Mouse (Mus musculus): ENCODE data around the gene Supt5.

The Supt5 gene

GRCm38 (mm10) chr7:28374647-28375046 lies 36.1 kb upstream of the Supt5 start:
- DNase-seq, result peak in 1 of 2 experiments; percentile 9

- DNase-seq, result peak; percentile 18 to 20
These were observed 35.4 kb upstream of the Supt5 start for GRCm38 (mm10) chr7:28373891-28374495.

DNA sequence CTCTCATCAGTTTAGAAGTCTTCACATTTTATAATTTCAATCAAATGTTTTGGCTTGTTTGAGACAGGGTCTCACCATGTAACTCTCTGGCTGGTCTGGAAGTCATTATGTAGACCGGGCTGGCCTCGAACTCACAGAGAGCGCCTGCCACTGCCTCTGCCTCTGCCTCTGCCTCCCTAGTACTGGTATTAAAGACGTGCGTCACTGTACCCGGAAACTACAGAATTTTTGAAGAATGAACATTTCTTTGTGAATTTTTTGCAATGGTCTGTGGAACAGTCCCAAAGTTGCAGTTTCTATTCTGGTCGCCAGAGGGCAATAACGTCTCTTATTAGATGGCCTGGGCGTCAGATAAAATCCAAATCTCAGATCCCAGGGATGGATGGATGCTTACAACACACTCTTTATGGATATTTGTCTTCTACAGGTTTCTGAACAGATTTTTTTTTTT lies 34.6 kb upstream of the Supt5 start:
- peak; percentile 89 to 90 for DNase-seq

DNA sequence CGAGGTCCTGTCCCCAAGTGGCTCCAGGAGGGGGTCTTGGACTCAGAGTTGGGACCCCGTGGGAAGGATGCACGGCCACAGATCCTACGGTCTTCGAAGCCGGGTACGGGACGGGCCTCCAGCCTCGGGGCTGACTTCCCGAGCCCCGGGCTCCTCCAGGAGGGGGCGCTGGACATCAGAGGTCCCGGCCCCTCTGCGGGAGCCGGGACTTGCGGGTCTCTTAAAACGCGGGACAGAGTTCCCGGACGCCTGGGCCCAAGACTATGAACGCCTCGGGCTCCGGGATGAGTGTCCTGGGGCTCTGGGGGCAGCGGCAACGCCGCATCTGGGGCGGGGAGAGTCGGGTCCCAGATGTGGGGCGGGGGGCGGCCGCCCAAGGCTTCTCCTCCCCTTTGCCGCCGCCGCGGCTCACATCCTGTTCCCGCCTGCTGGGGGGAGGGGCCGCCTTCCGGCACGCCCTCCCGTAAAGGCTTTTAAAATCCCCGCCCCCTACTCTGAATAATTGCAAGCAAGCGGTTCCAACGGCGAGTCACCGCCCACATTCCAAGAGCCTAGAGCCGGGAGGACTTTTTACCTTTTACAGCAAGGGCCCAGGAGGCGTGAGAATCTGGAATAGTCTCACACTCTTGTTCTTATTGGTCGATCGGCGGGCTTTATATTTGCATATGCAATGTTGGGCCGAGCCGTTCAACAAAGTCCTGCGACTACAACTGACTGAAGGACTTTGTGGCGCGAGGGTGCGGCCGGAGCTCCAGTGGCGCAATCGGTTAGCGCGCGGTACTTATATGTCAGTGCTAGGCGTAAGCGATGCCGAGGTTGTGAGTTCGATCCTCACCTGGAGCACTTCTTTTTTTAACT lies 33.9 kb upstream of the Supt5 start, which contains the start of gene Plekhg2:
TSS of gene Plekhg2 (minus strand) at position 349 of the 858 bp plus-strand sequence.
- peak; percentile 98 to 100 for DNase-seq

GRCm38 (mm10) chr7:28371514-28371989 lies 33.0 kb upstream of the Supt5 start:
- peak; percentile 66 to 75 for DNase-seq

DNA sequence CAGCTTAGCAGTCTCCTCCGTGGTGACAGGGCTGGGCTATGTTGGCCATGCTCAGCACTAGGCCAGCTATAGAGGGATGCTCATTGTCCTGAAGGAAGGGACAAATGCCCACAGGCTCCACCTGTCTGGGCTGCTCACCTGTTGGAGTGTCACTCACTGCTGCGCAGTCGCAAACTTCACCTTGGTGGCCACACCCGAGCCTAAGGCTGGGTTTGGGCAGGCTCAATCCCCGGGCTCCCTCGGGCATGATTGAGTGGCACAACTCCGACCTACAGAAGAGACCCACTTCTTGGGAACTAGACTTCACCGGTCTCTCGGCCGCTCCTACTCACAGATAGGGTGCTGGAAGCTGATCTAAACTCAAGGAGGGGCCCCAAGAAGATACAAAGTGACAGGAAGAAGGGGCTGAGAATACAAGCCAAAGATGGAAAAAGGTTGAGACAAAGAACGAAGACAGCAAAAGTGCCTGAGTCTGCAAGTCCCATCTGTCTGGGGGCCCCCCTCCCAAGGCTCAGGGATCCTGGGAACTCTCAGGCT lies 32.5 kb upstream of the Supt5 start:
- DNase-seq, result peak in 1 of 2 experiments; percentile 37

DNA sequence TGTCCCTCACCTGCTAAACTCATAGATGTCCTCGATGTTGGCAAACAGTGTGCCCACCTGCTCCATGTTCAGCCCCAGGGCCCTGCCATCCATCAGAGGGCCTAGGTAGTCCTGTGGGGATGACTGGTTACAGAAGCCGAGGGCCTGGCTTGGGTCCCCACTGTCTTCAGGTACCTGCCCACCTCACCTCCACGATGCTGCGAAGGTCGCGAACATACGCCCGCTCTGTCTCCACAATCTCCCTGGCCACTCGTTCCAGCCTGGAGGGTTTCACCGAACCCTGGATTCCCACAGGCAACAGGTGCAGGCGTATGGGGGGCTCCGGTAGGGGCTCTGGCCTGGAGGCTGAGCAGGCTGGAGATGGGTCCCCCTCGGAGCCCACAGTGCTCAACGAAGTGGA lies 31.5 kb upstream of the Supt5 start:
- no peak for DNase-seq

GRCm38 (mm10) chr7:28368276-28368920 lies 29.9 kb upstream of the Supt5 start:
- DNase-seq, result no peak

DNA sequence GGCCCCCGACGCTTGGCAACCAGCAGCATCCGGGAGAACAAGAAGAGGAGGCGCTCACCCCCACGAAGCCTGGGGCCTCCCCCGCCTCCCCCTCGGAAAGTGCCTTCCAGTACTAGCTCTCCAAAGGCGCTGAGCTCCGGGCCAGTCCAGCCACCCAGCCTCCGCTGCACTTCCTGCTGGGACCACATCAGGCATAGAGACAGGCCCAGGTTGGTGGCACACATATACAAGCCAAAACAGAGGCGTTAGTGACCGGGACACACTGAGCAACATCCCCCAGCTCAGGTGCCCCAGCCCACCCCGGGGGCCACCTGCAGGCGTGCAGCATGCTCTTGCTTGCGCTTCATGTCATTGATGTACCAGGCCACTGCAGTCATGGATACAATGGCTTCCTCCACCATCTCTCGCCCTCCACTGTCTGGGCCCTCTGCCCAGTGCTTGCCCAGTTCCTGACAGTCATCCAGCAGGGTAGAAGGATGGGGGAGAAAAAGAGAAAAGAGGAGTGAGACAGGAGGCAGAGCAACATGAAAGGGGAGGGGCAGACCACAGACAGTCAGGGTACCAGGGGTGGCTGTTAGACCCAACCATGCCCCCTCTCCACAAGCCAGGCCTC lies 29.2 kb upstream of the Supt5 start:
- no peak for DNase-seq

DNA sequence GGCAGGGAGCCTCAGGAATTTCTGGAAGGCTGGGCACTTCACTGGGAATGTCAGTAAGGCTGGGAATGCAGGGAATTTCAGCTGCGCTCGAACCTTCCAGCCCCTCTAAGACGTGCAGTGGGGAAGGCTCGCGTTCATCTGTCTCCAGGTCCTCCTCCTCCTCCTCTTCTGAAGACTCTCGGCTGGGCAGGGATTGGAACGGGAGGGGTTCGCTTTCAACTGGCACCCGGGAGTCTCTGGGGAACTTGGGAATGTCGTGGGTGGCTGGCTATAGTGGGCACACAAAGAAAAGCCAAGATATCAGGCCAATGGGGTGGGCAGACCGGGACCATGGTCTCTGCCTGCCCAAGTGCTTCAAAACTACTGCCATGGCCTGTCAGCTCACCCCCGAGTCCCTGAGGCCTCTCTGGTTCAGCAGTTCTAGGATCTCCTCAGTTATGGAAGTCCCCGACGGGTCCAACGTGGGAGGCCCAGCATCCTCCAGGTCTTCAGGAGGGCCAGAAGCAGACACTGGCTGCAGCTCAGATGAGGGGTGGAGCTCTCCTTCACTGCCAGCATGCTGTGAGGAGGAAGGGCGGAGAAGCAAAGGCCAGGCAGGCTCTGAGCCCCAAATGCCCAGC lies 24.0 kb upstream of the Supt5 start:
- no peak for DNase-seq

GRCm38 (mm10) chr7:28361647-28362341 lies 23.2 kb upstream of the Supt5 start:
- DNase-seq, result peak in 1 of 2 experiments; percentile 13

- no peak for DNase-seq
These were observed 21.7 kb upstream of the Supt5 start for GRCm38 (mm10) chr7:28360291-28360690.

DNA sequence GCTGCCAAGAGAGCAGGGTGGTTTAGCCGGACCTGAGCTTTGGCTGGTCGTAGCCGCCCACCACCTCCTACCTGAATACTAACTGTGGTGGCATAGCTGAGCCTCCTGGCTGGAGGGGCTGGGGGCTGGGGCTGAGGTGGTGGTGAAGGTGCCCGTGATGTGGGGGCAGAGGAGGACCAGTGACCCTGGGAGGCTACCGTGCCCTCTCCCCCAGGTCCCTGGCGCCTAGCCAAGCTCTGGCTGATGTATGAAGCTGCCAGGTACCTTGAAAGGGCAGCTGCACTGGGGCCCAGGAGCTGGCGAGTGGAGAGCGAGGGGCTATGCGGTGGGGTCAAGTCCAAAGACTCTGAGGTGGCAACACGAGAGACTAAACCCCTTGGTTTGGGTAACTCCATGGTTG lies 21.3 kb upstream of the Supt5 start:
- DNase-seq, result peak in 1 of 2 experiments; percentile 14

- no peak for DNase-seq
These were observed 19.9 kb upstream of the Supt5 start for GRCm38 (mm10) chr7:28358431-28358830.

DNA sequence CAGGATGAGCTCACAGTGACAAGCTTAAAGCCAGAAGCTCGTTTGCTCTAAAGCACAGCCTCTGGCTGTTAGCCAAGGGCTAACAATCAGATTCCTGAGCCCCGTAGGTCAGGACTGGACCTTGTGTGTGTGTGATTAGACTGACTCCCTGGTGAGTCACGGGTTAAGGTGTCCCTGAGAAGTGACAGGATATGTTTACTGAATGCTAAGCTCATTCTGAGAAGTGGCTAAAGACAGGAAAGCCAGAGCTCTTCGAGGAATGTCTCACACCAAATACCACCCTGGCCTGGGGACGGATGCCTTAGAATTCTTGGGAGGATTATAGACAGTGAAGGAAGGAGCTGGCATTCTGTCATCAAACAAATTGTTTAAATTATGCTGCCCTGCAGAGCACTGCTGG lies 19.4 kb upstream of the Supt5 start:
- peak in 1 of 2 experiments; percentile 27 for DNase-seq

DNA sequence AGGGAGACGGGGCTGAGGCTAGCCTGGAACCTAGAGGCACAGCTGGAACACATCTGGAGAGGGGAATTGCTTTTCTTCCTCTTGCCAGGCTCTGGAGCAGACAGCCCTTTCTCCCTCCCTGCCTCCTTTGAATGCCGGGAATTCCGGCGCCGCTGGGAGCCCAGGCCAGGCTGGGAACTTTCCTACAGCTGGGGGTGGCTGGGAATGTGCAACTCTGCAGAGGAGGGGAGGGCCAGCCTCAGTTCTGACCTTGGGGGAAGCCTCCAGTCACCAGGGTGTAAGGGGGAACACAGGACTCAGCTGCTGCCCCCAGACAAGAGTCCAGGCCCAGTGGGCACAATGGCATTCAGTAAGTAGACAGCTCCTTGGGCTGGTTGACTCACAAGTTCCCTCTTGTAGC lies 18.4 kb upstream of the Supt5 start:
- DNase-seq, result peak; percentile 58 to 70

DNA sequence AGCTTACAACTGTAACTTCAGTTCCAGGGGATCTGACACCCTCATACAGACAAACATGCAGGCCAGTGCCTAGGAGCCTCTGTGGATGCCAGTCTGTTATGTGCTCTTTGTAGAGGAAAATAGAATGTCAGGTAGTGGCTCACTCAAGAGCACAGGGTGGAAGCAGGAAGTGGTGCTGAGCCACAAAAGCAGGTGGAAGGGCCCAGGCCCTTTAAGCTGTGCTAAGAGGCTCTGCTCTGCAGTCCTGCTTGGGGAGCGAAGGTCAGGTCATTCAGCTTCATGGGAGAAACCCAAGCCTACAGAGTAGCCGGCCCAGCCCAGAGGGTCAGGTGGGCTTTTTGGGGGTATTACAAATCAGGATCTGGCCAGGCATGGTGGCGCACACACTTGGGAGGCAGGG lies 16.7 kb upstream of the Supt5 start:
- DNase-seq, result no peak

DNA sequence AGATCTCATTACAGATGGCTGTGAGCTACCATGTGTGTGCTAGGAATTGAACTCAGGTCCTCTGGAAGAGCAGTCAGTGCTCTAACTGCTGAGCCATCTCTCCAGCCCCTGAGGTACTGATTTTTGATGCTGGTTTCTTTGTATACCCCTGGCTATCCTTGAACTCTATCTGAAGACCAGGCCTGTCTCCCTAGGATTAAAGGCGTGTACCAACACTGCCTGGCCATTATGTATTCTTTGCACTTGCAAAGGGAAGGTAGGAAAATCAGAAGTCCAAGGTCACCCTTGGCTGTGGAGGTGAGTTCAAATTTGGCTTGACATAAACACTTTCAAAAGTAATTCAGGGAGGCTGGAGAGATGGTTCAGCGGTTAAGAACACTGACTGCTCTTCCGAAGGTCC lies 16.1 kb upstream of the Supt5 start:
- DNase-seq, result no peak

- no peak for DNase-seq
These were observed 15.6 kb upstream of the Supt5 start for GRCm38 (mm10) chr7:28354113-28354581.

- peak in 1 of 2 experiments; percentile 17 for DNase-seq
These were observed 14.7 kb upstream of the Supt5 start for GRCm38 (mm10) chr7:28353267-28353666.

DNA sequence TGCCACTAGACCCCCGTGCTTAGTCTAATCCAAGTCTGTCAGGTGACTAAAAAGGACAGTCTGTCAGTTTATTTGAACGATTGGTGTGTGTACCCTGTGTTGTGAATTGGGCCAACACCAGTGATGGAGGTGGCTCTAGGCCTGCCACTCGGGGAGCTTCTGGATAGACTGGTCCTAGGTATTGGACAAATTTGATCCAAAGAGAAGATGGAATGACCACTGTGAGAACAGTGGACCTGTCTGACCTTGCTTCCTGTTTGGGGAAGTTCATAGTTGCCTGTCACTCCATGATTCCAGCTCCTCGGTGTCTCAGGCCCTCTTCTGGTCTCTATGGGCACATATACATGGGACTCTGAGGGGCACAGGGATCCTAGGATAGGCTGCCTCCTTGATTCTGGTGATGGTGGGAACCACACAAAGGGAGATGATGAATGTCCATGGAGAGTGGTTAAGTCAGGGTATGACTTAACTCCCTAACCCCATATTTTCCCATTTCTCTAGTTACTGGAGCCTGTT lies 13.2 kb upstream of the Supt5 start:
- no peak for DNase-seq
